Mouse (Mus musculus) myocyte (in vitro differentiated cells): ENCODE results near the gene Agpat3. TPM values are rescaled to one million over a fixed set of nuclear protein-coding genes. Genes with fewer than 3 reads are reported as not detected.

ENCODE experiments used
- H3K27me3 ChIP-seq: one replicate; pipeline ENCODE4 v1.6.1; 2011; ENCODE audit not compliant: control insufficient read depth, insufficient read depth, insufficient read length
- H3K36me3 ChIP-seq: one replicate; pipeline ENCODE4 v1.6.1; 2011; ENCODE audit not compliant: control insufficient read depth, insufficient read depth
- H3K4me2 ChIP-seq: one replicate; pipeline ENCODE4 v1.6.1; 2011; ENCODE audit warnings: low read depth, control low read depth
- H3K4me3 ChIP-seq: one replicate; pipeline ENCODE4 v1.5.1; 2011; ENCODE audit warnings: mild to moderate bottlenecking, control low read depth, moderate library complexity
- H3K79me2 ChIP-seq: one replicate; pipeline ENCODE4 v1.6.1; 2011; ENCODE audit not compliant: control insufficient read depth, insufficient read depth
- H3ac ChIP-seq: one replicate; pipeline ENCODE4 v1.6.1; 2011; ENCODE audit not compliant: control insufficient read depth, insufficient read length
- CEBPB ChIP-seq: IDR thresholded peaks from 2 replicates; pipeline ENCODE4 v1.6.1; 2011; ENCODE audit warnings: mild to moderate bottlenecking, moderate library complexity; ENCODE audit not compliant: poor library complexity, insufficient read depth, severe bottlenecking
- E2F4 ChIP-seq: IDR thresholded peaks from one replicate; pipeline ENCODE4 v1.6.1; 2011; ENCODE audit warnings: mild to moderate bottlenecking, control low read depth, moderate library complexity; ENCODE audit not compliant: insufficient read depth
- MAX ChIP-seq: IDR thresholded peaks from one replicate; pipeline ENCODE4 v1.6.1; 2011; ENCODE audit warnings: low read depth, mild to moderate bottlenecking, control low read depth
- MYOD1 ChIP-seq, 3 experiments: IDR thresholded peaks; one replicate each; pipeline ENCODE4 v1.6.1; 2011; ENCODE audit warnings: control low read depth in 2 of 3, low read depth in 2 of 3, mild to moderate bottlenecking in 2 of 3, moderate library complexity in 1 of 3; ENCODE audit not compliant: insufficient read length in 2 of 3, control insufficient read depth in 1 of 3
- MYOG ChIP-seq, 3 experiments: IDR thresholded peaks; one replicate each; pipeline ENCODE4 v1.6.1; 2011; ENCODE audit warnings: control low read depth in 2 of 3, low read depth in 2 of 3, mild to moderate bottlenecking in 2 of 3; ENCODE audit not compliant: insufficient read length in 2 of 3, control insufficient read depth in 1 of 3, insufficient read depth in 1 of 3
- POLR2A ChIP-seq: IDR thresholded peaks from one replicate; pipeline ENCODE4 v1.6.1; 2011; ENCODE audit warnings: low read depth, mild to moderate bottlenecking, control low read depth, moderate library complexity; ENCODE audit not compliant: insufficient read length
- POLR2AphosphoS2 ChIP-seq: IDR thresholded peaks from one replicate; pipeline ENCODE4 v1.6.1; 2011; ENCODE audit warnings: low read depth, control low read depth; ENCODE audit not compliant: insufficient read length
- REST ChIP-seq: IDR thresholded peaks from one replicate; pipeline ENCODE4 v1.6.1; 2011; ENCODE audit warnings: mild to moderate bottlenecking, control low read depth, moderate library complexity; ENCODE audit not compliant: insufficient read depth, insufficient read length
- SRF ChIP-seq: IDR thresholded peaks from one replicate; pipeline ENCODE4 v1.6.1; 2011; ENCODE audit warnings: low read depth; ENCODE audit not compliant: control insufficient read depth, insufficient read length
- TCF12 ChIP-seq: IDR thresholded peaks from one replicate; pipeline ENCODE4 v1.6.1; 2011; ENCODE audit warnings: mild to moderate bottlenecking, control low read depth; ENCODE audit not compliant: poor library complexity, insufficient read depth, severe bottlenecking
- TCF3 ChIP-seq: IDR thresholded peaks from one replicate; pipeline ENCODE4 v1.6.1; 2011; ENCODE audit warnings: low read depth, control low read depth; ENCODE audit not compliant: insufficient read length
- USF1 ChIP-seq: IDR thresholded peaks from one replicate; pipeline ENCODE4 v1.6.1; 2011; ENCODE audit warnings: low read depth, mild to moderate bottlenecking, control low read depth, moderate library complexity
- polyA plus RNA-seq: library from polyadenylated mRNA; unstranded; fragments of >200 nt; fragmentation: generic; extraction: Trizol; gene quantifications from one replicate; pipeline ENCODE4 v1.2.1, GENCODE M21; 2012; ENCODE audit warnings: missing spikeins

The Agpat3 gene
- polyA plus RNA-seq, 1 experiment: 183 TPM

- H3K4me3 ChIP-seq: no peak overlapping the region
- H3K79me2 ChIP-seq: peaks cover 64% of the 10 kb centered on the region
- H3K4me2 ChIP-seq: no peak overlapping the region
- no peaks in the 10 kb centered on the region for H3K27me3 ChIP-seq
- TF ChIP-seq TCF12: no peak
- TF ChIP-seq SRF: no peak
- no peak for TF ChIP-seq USF1
- TF ChIP-seq MYOD1 (IDR thresholded peaks at IDR 0.05; ENCODE audit: control insufficient read depth in 1 of 3, insufficient read length in 2 of 3, low read depth in 2 of 3): no peak
- no peak for TF ChIP-seq CEBPB
- no peak for TF ChIP-seq E2F4
- no peak for TF ChIP-seq REST
- TF ChIP-seq POLR2AphosphoS2: no peak
- no peak for TF ChIP-seq MAX
- TF ChIP-seq MYOG (IDR thresholded peaks at IDR 0.05; ENCODE audit: control insufficient read depth in 1 of 3, insufficient read depth in 1 of 3, insufficient read length in 2 of 3, low read depth in 2 of 3): no peak
- no peak for TF ChIP-seq POLR2A
- TF ChIP-seq TCF3: no peak
- H3K36me3 ChIP-seq: no peaks in the 10 kb centered on the region
- no peak overlapping the region for H3ac ChIP-seq
Measured at GRCm38 (mm10) chr10:78238297-78238696, 114.0 kb downstream of the Agpat3 start.

- Histone ChIP-seq H3K27me3 (no peaks in the 10 kb centered on the region), H3K36me3 (no peaks in the 10 kb centered on the region), H3K4me3 (no peak overlapping the region), H3ac (no peak overlapping the region), H3K4me2 (no peak overlapping the region), H3K79me2 (peaks cover 59% of the 10 kb centered on the region)
- TF ChIP-seq MYOG (IDR thresholded peaks at IDR 0.05; ENCODE audit: control insufficient read depth in 1 of 3, insufficient read depth in 1 of 3, insufficient read length in 2 of 3, low read depth in 2 of 3): no peak
- no peak for TF ChIP-seq TCF3
- no peak for TF ChIP-seq TCF12
- no peak for TF ChIP-seq REST
- no peak for TF ChIP-seq E2F4
- no peak for TF ChIP-seq MAX
- no peak for TF ChIP-seq CEBPB
- no peak for TF ChIP-seq SRF
- TF ChIP-seq MYOD1 (IDR thresholded peaks at IDR 0.05; ENCODE audit: control insufficient read depth in 1 of 3, insufficient read length in 2 of 3, low read depth in 2 of 3): no peak
- no peak for TF ChIP-seq USF1
- TF ChIP-seq POLR2A: no peak
- no peak for TF ChIP-seq POLR2AphosphoS2
Measured at GRCm38 (mm10) chr10:78237809-78238208, 114.5 kb downstream of the Agpat3 start.

DNA sequence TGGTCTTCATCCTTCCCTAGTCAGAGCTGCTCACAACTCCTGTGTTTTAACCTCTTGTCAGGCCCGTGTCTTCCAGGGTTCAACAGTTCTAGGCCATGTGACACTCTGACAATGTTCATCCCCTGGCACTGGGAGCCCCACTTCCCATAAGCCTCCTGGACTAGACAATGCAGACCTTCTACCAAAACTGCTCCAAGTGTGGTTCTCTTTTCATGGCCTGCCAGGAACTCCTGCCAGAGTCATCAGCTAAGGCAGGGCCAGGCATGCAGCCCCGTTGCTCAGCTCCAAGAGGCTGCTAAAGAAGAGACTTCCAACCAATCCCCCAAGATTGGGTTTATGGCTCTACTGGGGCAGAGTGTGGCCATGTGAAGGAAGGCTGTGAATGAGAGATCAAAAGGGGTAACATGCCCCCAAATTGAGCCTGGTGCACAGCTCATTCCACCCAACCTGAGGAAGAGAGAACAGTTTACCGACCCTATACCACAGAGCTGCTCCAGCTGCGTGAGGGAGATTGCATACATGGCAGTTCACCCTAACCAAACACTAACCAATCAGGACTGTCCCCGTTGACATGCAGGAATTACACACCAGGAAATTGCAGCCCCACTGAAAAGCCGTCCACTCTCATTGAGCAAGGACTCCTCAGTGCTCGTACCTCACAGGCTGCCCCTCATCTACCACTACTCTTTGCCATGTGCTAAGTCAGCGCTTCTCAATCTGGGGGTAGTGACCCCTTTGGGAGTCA lies 115.2 kb downstream of the Agpat3 start:
- Histone ChIP-seq H3K4me2 (no peak overlapping the region), H3K79me2 (peaks cover 58% of the 10 kb centered on the region), H3K36me3 (no peaks in the 10 kb centered on the region), H3K27me3 (no peaks in the 10 kb centered on the region), H3ac (no peak overlapping the region), H3K4me3 (no peak overlapping the region)
- TF ChIP-seq SRF (no peak), POLR2AphosphoS2 (no peak), POLR2A (no peak), USF1 (no peak), MAX (no peak), TCF3 (no peak), MYOD1 (IDR thresholded peaks at IDR 0.05; ENCODE audit: control insufficient read depth in 1 of 3, insufficient read length in 2 of 3, low read depth in 2 of 3) (no peak), TCF12 (no peak), CEBPB (no peak), REST (no peak), E2F4 (no peak), MYOG (IDR thresholded peaks at IDR 0.05; ENCODE audit: control insufficient read depth in 1 of 3, insufficient read depth in 1 of 3, insufficient read length in 2 of 3, low read depth in 2 of 3) (no peak)

- peaks cover 38% of the 10 kb centered on the region for H3K79me2 ChIP-seq
- no peak overlapping the region for H3K4me2 ChIP-seq
- H3K4me3 ChIP-seq: no peak overlapping the region
- no peak overlapping the region for H3ac ChIP-seq
- no peaks in the 10 kb centered on the region for H3K27me3 ChIP-seq
- TF ChIP-seq POLR2AphosphoS2: no peak
- TF ChIP-seq POLR2A: no peak
- TF ChIP-seq MYOD1 (IDR thresholded peaks at IDR 0.05; ENCODE audit: control insufficient read depth in 1 of 3, insufficient read length in 2 of 3, low read depth in 2 of 3): no peak
- TF ChIP-seq E2F4: no peak
- no peak for TF ChIP-seq REST
- TF ChIP-seq MAX: no peak
- TF ChIP-seq USF1: no peak
- no peak for TF ChIP-seq CEBPB
- TF ChIP-seq TCF12: no peak
- no peak for TF ChIP-seq SRF
- TF ChIP-seq TCF3: no peak
- peaks cover 21% of the 10 kb centered on the region for H3K36me3 ChIP-seq
Measured at GRCm38 (mm10) chr10:78233756-78234155, 118.5 kb downstream of the Agpat3 start.
